Mouse (Mus musculus) heart, embryonic 13.5 days (tissue): ENCODE measurements around the gene Trf. TPM values are rescaled to one million over a fixed set of nuclear protein-coding genes. Genes with fewer than 3 reads are reported as not detected.
"Not testable (repeated sequence)": the region's sequence is repeated elsewhere in the genome, so short reads cannot be mapped to it uniquely, and the experiment has no call there.

Source experiments
- ATAC-seq: fragments of 200-750 bp; cut with Nextera tagmentation; 2 replicates; pipeline ENCODE4 v1.8.0; 2017; ENCODE audit warnings: moderate TSS enrichment; ENCODE audit not compliant: insufficient number of reproducible peaks, low FRiP score, low TSS enrichment; ENCODE audit errors: extremely low read depth
- H3K27ac ChIP-seq: fragments of 300-500 bp; sonication (generic); replicated peaks from 2 replicates; pipeline ENCODE4 v1.5.1; 2015; ENCODE audit warnings: moderate library complexity, mild to moderate bottlenecking, inconsistent platforms
- H3K27me3 ChIP-seq: fragments of 300-500 bp; sonication (generic); replicated peaks from 2 replicates; pipeline ENCODE4 v1.6.1; 2015; ENCODE audit warnings: mild to moderate bottlenecking, inconsistent platforms
- H3K36me3 ChIP-seq: fragments of 300-500 bp; sonication (generic); 2 replicates; pipeline ENCODE4 v1.6.1; 2015; ENCODE audit warnings: mild to moderate bottlenecking, inconsistent platforms
- H3K4me1 ChIP-seq: fragments of 300-500 bp; sonication (generic); 2 replicates; pipeline ENCODE4 v1.6.1; 2015; ENCODE audit warnings: inconsistent platforms
- H3K4me2 ChIP-seq: fragments of 300-500 bp; sonication (generic); 2 replicates; pipeline ENCODE4 v1.6.1; 2015; ENCODE audit warnings: inconsistent platforms, mild to moderate bottlenecking, moderate library complexity
- H3K4me3 ChIP-seq: fragments of 300-500 bp; sonication (generic); 2 replicates; pipeline ENCODE4 v1.5.1; 2015; ENCODE audit warnings: moderate library complexity, mild to moderate bottlenecking, inconsistent platforms
- H3K9ac ChIP-seq: fragments of 300-500 bp; sonication (generic); 2 replicates; pipeline ENCODE4 v1.6.1; 2015; ENCODE audit warnings: inconsistent platforms, mild to moderate bottlenecking, moderate library complexity
- H3K9me3 ChIP-seq: fragments of 300-500 bp; sonication (generic); 2 replicates; pipeline ENCODE4 v1.6.1; 2016; ENCODE audit warnings: inconsistent platforms
- WGBS: fragments of 180-500 bp; shearing (Covaris S2); methylation state at CpG from one replicate; pipeline ENCODE4 v1.1.7; 2015; ENCODE audit warnings: mixed read lengths; 5-methylcytosine and 5-hydroxymethylcytosine counted together
- polyA plus RNA-seq: library from polyadenylated mRNA; unstranded; fragments of >200 nt; fragmentation: Nextera tagmentation; extraction: Ambion mirVana; gene quantifications from 2 replicates; pipeline ENCODE4 v1.2.1, GENCODE M21; 2015

Gene Trf
- polyA plus RNA-seq, 1 experiment from 2014 or later: 45.3 TPM

DNA sequence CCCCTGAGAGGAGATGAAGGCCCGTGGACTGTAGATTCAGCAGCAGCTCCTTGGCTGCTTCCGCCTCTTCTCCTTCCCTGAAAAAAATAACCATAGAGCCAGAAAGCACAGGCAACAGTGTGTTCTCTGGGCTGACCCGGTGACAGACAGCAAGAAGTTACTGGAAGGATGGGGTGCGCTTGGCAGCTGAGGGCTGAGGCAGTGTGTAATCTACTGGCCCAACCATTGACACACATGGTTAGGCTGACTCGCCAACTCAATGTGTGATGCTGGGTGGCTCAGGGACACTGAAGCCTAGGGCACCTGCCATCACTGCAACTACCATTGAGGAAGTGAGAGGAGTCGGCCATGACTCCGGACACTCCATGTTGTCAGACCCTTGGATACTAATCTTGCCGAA lies 48.4 kb downstream of the Trf start:
- no peak overlapping the region for H3K4me2 ChIP-seq
- no peak overlapping the region for H3K9ac ChIP-seq
- ATAC-seq: no peak
- H3K4me3 ChIP-seq: no peak overlapping the region
- no peaks in the 10 kb centered on the region for H3K36me3 ChIP-seq
- H3K4me1 ChIP-seq: peaks cover 11% of the 10 kb centered on the region
- no peaks in the 10 kb centered on the region for H3K27me3 ChIP-seq
- no peak overlapping the region for H3K27ac ChIP-seq
- 77% methylated on average over 8 of the region's 8 CpGs for WGBS
- H3K9me3 ChIP-seq: no peaks in the 10 kb centered on the region

DNA sequence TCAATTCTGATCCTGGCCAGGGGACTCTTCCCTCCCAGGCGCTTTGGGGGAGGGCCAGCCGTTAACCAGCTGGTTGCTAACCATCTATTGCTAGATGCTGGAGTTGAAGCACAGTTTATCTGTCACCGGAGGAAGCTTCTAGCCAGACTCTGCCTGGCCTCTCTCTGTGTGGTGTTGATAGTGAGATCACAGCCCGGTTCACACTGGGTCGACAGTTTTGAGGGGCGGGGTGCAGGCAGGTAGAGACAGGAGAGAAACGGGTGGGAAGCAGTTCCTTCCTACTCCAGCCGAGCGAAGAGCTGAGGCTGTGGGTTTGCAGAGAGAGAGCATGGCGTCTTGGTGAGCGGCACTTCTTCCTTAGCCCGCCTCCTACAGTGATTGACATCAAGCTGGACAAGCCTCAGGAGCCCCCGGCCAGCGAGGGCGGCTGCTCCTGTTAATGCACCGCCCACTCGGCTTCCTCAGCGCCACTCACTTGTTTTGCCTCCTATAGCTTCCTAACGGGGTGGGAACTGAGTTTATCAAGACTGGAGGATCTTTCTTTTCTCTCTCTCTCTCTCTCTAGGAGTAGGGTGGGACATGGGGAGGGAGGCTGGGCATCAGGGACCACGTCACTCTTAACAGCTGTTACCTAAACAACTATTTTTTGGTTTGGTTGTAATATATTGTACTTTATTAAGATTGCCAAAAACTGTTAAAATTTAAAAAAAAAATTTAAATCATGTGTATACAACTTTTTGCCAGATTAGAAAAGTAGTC lies 49.3 kb downstream of the Trf start:
- Histone ChIP-seq H3K27me3 (no peaks in the 10 kb centered on the region), H3K4me3 (peak overlapping the region; percentile 58), H3K9me3 (no peaks in the 10 kb centered on the region), H3K36me3 (no peaks in the 10 kb centered on the region), H3K27ac (peak overlapping the region; percentile 62), H3K4me2 (peak overlapping the region; percentile 84), H3K9ac (peak overlapping the region; percentile 81), H3K4me1 (peaks cover 11% of the 10 kb centered on the region)
- ATAC-seq: peak; percentile 74; the same call in 1 of the 2 replicates
- under 1% methylated on average over 20 of the region's 20 CpGs for WGBS

DNA sequence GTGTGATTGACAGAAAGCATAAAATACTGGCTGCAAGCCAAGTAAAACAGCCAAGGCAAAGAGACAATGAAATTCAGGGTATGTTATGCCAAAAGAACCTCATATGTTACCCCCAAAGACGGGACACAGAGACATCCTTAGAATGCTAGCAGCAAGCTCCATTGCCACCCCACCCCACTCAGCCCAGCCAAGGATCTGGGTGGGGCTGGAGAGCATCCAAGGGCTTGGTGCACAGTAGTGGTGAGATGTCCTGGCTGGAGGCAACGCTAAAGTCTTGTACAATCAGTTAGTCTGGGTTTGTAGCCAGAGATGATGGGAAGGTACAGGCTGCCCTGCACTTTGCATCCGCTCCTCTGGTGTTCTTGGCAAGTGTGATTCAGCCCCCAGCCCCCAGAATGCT lies 49.9 kb downstream of the Trf start:
- H3K4me2 ChIP-seq: peak overlapping the region; percentile 84
- peak overlapping the region; percentile 58 for H3K4me3 ChIP-seq
- ATAC-seq: no peak
- peak overlapping the region; percentile 81 for H3K9ac ChIP-seq
- H3K36me3 ChIP-seq: no peaks in the 10 kb centered on the region
- peak overlapping the region; percentile 62 for H3K27ac ChIP-seq
- 48% methylated on average over 3 of the region's 3 CpGs for WGBS
- H3K27me3 ChIP-seq: no peaks in the 10 kb centered on the region
- H3K9me3 ChIP-seq: no peaks in the 10 kb centered on the region
- H3K4me1 ChIP-seq: peaks cover 11% of the 10 kb centered on the region

DNA sequence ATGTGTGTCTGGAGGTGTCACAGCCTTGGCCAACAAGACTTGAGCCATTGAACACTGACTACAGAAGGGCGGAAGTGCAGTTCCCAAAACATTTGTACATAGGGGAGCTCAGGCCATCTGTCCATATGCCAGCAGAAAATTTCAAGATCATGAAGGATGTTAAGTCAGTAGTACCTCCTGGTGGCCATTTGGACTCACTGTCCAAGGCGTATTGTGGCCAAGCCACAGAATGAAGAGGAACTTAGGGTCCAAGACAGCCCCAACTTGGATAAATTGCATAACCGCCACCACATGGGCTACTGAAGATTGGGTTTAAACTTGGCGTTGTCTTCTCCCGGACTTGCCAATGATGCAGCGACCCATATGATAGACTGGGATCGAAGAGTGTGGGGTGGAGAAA lies 54.6 kb downstream of the Trf start:
- H3K9ac ChIP-seq: no peak overlapping the region
- H3K27ac ChIP-seq: no peak overlapping the region
- no peak for ATAC-seq
- no peaks in the 10 kb centered on the region for H3K27me3 ChIP-seq
- H3K4me1 ChIP-seq: peaks cover 9% of the 10 kb centered on the region
- H3K4me2 ChIP-seq: no peak overlapping the region
- WGBS: 92% methylated on average over 7 of the region's 7 CpGs
- no peaks in the 10 kb centered on the region for H3K9me3 ChIP-seq
- no peak overlapping the region for H3K4me3 ChIP-seq
- H3K36me3 ChIP-seq: no peaks in the 10 kb centered on the region

DNA sequence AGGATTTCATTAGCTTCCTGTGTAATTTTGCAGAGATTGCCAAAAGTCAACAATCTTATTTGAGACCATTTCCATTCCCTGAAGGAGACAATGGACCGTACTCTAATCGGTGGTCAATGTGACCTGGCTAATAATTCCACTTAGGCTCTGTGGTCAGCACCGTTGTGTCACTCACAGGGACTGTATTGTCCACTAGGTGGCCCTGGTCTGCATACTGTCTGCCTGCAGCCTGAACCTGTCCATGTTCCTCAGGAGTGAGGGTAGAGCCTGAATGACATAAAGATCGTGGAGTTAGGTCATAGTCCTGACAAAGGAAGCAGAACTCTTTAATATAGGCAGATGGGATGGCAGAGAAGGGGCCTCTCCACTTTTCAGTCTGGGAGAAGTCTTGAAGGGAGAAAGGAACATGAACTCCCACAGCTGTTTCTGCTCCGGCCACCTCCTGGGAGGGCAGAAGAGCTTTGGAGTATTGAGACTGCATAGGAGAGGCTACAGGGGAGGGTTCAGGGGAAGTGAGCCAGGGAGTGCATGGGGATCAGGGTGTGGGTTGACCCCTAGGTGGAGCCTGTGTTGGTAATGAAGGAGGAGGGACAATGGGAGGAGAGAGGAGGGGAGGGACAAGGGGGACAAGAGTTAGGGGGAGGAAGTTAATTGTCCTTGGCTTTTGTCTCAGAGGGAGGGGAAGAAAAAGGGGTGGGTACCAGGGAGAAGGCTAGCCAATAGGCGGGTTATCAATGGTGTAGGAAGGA lies 55.3 kb downstream of the Trf start:
- ATAC-seq: no peak

DNA sequence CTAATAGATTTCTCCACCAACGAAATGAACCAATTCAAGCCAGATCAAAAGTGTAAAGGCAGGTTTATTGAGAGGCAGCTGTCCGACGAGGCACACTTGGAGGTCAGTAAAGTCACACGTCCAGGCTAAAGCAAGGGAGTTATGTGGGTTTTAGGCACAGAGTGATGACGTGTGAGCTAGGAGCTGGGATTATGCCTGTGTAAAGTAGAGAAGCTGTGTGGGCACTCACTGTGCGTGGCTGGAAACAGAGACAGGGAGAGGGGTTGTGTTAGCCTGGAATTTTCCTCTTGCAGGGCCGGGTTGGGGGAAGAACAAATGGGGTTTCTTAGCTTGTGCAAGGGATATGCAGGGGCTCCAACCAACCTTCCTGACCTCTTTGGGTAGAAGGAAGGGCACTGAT lies 61.5 kb downstream of the Trf start:
- no peak for ATAC-seq
- Histone ChIP-seq H3K9me3 (no peaks in the 10 kb centered on the region), H3K27ac (no peak overlapping the region), H3K36me3 (no peaks in the 10 kb centered on the region), H3K9ac (no peak overlapping the region), H3K27me3 (peaks cover 15% of the 10 kb centered on the region), H3K4me1 (0 out of 2 replicates have a peak, but pooled peaks cover 5% of the 10 kb centered on the region), H3K4me3 (no peak overlapping the region), H3K4me2 (no peak overlapping the region)
- WGBS: 43% methylated on average over 7 of the region's 7 CpGs

More for the DNA sequence above, 55.3 kb downstream of the Trf start:
- no peak overlapping the region for H3K27ac ChIP-seq
- H3K27me3 ChIP-seq: no peaks in the 10 kb centered on the region
- H3K4me2 ChIP-seq: no peak overlapping the region
- H3K9me3 ChIP-seq: no peaks in the 10 kb centered on the region
- H3K4me1 ChIP-seq: peaks cover 2% of the 10 kb centered on the region
- H3K4me3 ChIP-seq: no peak overlapping the region
- no peaks in the 10 kb centered on the region for H3K36me3 ChIP-seq
- WGBS: 46% methylated on average over 6 of the region's 6 CpGs
- no peak overlapping the region for H3K9ac ChIP-seq

DNA sequence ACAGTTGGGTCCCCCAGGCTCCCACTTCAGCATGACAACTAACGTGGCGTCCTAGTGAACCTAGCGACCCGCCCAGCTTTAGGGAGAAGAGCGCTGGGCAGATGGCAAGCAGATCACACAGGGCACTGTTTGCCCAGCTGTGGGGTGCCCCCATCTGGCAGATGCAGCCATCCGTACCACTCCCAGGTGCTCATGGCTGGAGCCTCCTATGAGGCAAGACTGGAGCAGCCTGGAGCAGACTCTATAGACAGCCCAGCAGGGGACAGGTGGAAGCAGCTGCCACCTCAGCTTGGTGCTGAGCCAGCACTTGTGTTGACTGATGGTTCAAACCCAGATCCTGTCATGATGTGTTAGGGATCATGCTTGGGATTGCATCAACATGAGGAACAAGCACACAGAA lies 62.2 kb downstream of the Trf start:
- WGBS: 76% methylated on average over 6 of the region's 6 CpGs

DNA sequence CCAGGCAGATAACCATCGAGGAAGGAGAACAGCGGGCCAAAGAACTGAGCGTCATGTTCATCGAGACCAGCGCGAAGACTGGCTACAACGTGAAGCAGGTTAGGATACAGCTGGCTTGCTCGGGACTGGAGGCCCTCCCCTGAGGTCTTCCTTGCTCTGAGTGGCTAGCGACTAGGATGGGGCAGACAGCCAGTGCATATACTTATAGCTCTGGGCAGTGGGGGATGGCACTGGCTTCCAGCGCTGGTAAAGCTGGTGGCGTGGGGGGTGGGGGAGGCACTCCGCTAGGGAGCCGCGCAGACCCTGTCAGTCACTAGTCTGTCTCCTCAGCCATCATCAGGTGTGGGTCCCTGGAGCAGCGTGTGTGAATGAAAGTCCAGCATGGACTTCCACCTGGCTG lies 66.4 kb downstream of the Trf start:
- Histone ChIP-seq H3K27me3 (peaks cover 11% of the 10 kb centered on the region; the same call in 1 of the 2 replicates), H3K9ac (no peak overlapping the region)
- WGBS: 69% methylated on average over 15 of the region's 15 CpGs

More for the DNA sequence above, 62.2 kb downstream of the Trf start:
- no peaks in the 10 kb centered on the region for H3K9me3 ChIP-seq
- peaks cover 18% of the 10 kb centered on the region for H3K27me3 ChIP-seq
- no peak overlapping the region for H3K27ac ChIP-seq
- H3K9ac ChIP-seq: no peak overlapping the region
- H3K4me2 ChIP-seq: no peak overlapping the region
- H3K4me1 ChIP-seq: 0 out of 2 replicates have a peak, but pooled peaks cover 5% of the 10 kb centered on the region
- H3K4me3 ChIP-seq: no peak overlapping the region
- H3K36me3 ChIP-seq: no peaks in the 10 kb centered on the region
- no peak for ATAC-seq

DNA sequence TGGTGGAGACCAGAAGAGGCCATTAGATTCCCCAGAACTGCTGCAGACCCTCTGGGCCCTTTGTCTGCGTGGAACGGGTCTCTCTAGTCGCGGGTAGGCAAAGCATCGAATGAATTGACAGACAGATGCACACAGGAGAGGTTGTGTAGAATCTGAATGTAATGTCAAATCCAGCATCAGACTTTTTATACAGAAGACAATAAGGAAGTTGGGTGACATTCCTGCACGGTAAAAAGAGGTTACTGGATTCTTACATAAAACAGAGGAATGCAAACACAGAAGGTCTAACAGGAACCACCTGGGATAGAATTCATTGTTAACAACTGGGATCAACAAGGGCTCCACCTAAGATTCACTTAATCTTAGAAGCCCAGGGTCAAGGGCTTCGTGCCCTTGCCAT lies 75.1 kb downstream of the Trf start:
- not testable (repeated sequence) for H3K9ac ChIP-seq, ATAC-seq, H3K36me3 ChIP-seq, H3K27me3 ChIP-seq, H3K4me2 ChIP-seq, H3K27ac ChIP-seq, H3K4me3 ChIP-seq, H3K4me1 ChIP-seq, H3K9me3 ChIP-seq
- 77% methylated on average over 7 of the region's 7 CpGs for WGBS

More for the DNA sequence above, 66.4 kb downstream of the Trf start:
- no peak overlapping the region for H3K4me3 ChIP-seq
- peaks cover 6% of the 10 kb centered on the region; the same call in 1 of the 2 replicates for H3K4me1 ChIP-seq
- no peak overlapping the region for H3K27ac ChIP-seq
- H3K36me3 ChIP-seq: no peaks in the 10 kb centered on the region
- H3K9me3 ChIP-seq: no peaks in the 10 kb centered on the region
- no peak overlapping the region for H3K4me2 ChIP-seq
- no peak for ATAC-seq

DNA sequence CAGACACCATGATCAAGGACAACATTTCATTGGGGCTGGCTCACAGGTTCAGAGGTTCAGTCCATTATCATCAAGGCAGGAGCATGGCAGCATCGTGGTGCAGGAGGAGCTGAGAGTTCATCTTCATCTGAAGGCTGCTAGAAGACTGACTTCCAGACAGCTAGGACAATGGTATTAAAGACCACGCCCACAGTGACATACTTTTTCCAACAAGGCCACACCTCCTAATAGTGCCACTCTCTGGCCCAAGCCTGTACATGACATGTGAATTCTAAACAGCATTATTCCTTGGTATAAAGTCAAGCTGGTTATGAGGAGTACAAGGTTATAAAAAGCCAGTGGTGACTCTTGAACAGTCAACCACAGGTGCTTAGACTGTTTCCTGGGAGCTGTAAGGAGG lies 75.7 kb downstream of the Trf start:
- 69% methylated on average over 2 of the region's 2 CpGs for WGBS
- no peaks in the 10 kb centered on the region for H3K4me1 ChIP-seq
- no peaks in the 10 kb centered on the region for H3K9me3 ChIP-seq
- no peak for ATAC-seq
- no peak overlapping the region for H3K9ac ChIP-seq
- H3K27me3 ChIP-seq: no peaks in the 10 kb centered on the region
- H3K27ac ChIP-seq: no peak overlapping the region
- H3K4me3 ChIP-seq: no peak overlapping the region
- H3K36me3 ChIP-seq: no peaks in the 10 kb centered on the region
- no peak overlapping the region for H3K4me2 ChIP-seq
